Mouse (Mus musculus) brain, embryonic 14.5 days (tissue): Measurements from ENCODE around the gene Ccdc114.

Experiments
- CTCF ChIP-seq: fragments of 200-500 bp; IDR thresholded peaks from 2 replicates; pipeline ENCODE4 v1.5.1; 2012; ENCODE audit warnings: inconsistent platforms, mild to moderate bottlenecking, moderate library complexity, borderline replicate concordance; ENCODE audit not compliant: insufficient read depth, insufficient read length; ENCODE audit errors: extremely low read depth
- POLR2A ChIP-seq: fragments of 200-500 bp; IDR thresholded peaks from 2 replicates; pipeline ENCODE4 v1.6.1; 2012; ENCODE audit warnings: mild to moderate bottlenecking, inconsistent platforms, borderline replicate concordance; ENCODE audit not compliant: poor library complexity, insufficient read depth, insufficient read length, severe bottlenecking; ENCODE audit errors: extremely low read depth

- TF ChIP-seq CTCF (no peak), POLR2A (no peak)
Measured at GRCm38 (mm10) chr7:45949061-45949460, 25.2 kb downstream of the Ccdc114 start.
